Mouse (Mus musculus) fibroblast of lung, adult 2 months (primary cell): ENCODE measurements around the gene Cyb5d1.

Experiments used
- DNase-seq: peaks from one replicate; pipeline ENCODE4 v3.0.0-alpha.2; 2011; ENCODE audit warnings: low read depth

Gene Cyb5d1

GRCm38 (mm10) chr11:69415668-69416451 is 20.4 kb upstream of the Cyb5d1 start:
- no peak for DNase-seq

- no peak for DNase-seq
Measured at GRCm38 (mm10) chr11:69415327-69415667, 19.9 kb upstream of the Cyb5d1 start.

GRCm38 (mm10) chr11:69414421-69415326 is 19.2 kb upstream of the Cyb5d1 start:
- no peak for DNase-seq

GRCm38 (mm10) chr11:69413221-69414181 is 18.1 kb upstream of the Cyb5d1 start, which contains the start of gene Kdm6b:
TSS of gene Kdm6b (minus strand) at chr11:69413675.
- DNase-seq = no peak

GRCm38 (mm10) chr11:69412548-69412947 is 17.1 kb upstream of the Cyb5d1 start:
- no peak for DNase-seq

- DNase-seq = no peak
Measured at GRCm38 (mm10) chr11:69411538-69412203, 16.2 kb upstream of the Cyb5d1 start.

GRCm38 (mm10) chr11:69411073-69411535 is 15.7 kb upstream of the Cyb5d1 start:
- peak; percentile 87 for DNase-seq

- peak; percentile 83 for DNase-seq
Measured at GRCm38 (mm10) chr11:69410310-69411072, 15.1 kb upstream of the Cyb5d1 start.

GRCm38 (mm10) chr11:69410045-69410309 is 14.5 kb upstream of the Cyb5d1 start:
- DNase-seq = no peak

GRCm38 (mm10) chr11:69409378-69410044 is 14.1 kb upstream of the Cyb5d1 start:
- DNase-seq = no peak

- peak; percentile 93 for DNase-seq
Measured at GRCm38 (mm10) chr11:69408541-69409377, 13.3 kb upstream of the Cyb5d1 start.

GRCm38 (mm10) chr11:69407724-69408004 is 12.2 kb upstream of the Cyb5d1 start:
- DNase-seq = no peak

- no peak for DNase-seq
Measured at GRCm38 (mm10) chr11:69406867-69407723, 11.7 kb upstream of the Cyb5d1 start.

GRCm38 (mm10) chr11:69406282-69406681 is 10.9 kb upstream of the Cyb5d1 start:
- no peak for DNase-seq

- DNase-seq = no peak
Measured at GRCm38 (mm10) chr11:69405397-69406200, 10.2 kb upstream of the Cyb5d1 start.

GRCm38 (mm10) chr11:69404595-69405396 is 9.4 kb upstream of the Cyb5d1 start:
- no peak for DNase-seq
